Mouse (Mus musculus): Measurements from ENCODE around the gene Drc3. TPM values are rescaled to one million over a fixed set of nuclear protein-coding genes. Genes with fewer than 3 reads are reported as not detected.

Gene Drc3
- 1 to 10 TPM; 1.3 to 1.6 TPM for total RNA-seq (2021)
- long read RNA-seq, experiment 1: 0 reads
- long read RNA-seq, experiment 2, partial matches to known transcripts: 0 of 1 reads
- long read RNA-seq, experiment 2, other reads (novel, unspliced or antisense): 0 of 1 reads

- peak; percentile 96 for DNase-seq
Measured at GRCm38 (mm10) chr11:60352559-60353411, at the start of gene Drc3, which contains the start of gene Tom1l2. TSS of gene Drc3 (plus strand) at chr11:60353329. TSS of gene Tom1l2 (minus strand) at chr11:60352905.

- no peak for DNase-seq
Measured at GRCm38 (mm10) chr11:60303497-60303896, 49.6 kb upstream of the Drc3 start.

- DNase-seq: no peak
Measured at GRCm38 (mm10) chr11:60305611-60306010, 47.5 kb upstream of the Drc3 start.

GRCm38 (mm10) chr11:60306834-60307233 lies 46.3 kb upstream of the Drc3 start:
- DNase-seq: peak; percentile 49

GRCm38 (mm10) chr11:60307375-60307825 lies 45.7 kb upstream of the Drc3 start:
- DNase-seq: no peak

GRCm38 (mm10) chr11:60308061-60308460 lies 45.1 kb upstream of the Drc3 start:
- DNase-seq: no peak

GRCm38 (mm10) chr11:60308506-60309116 lies 44.5 kb upstream of the Drc3 start:
- no peak for DNase-seq

GRCm38 (mm10) chr11:60309875-60310274 lies 43.3 kb upstream of the Drc3 start:
- no peak for DNase-seq

- DNase-seq: peak; percentile 72
Measured at GRCm38 (mm10) chr11:60311025-60311854, 41.9 kb upstream of the Drc3 start.

GRCm38 (mm10) chr11:60316250-60316649 lies 36.9 kb upstream of the Drc3 start:
- no peak for DNase-seq

GRCm38 (mm10) chr11:60316883-60317282 lies 36.2 kb upstream of the Drc3 start:
- DNase-seq: no peak

GRCm38 (mm10) chr11:60317376-60318102 lies 35.6 kb upstream of the Drc3 start:
- DNase-seq: no peak

GRCm38 (mm10) chr11:60318716-60319115 lies 34.4 kb upstream of the Drc3 start:
- no peak for DNase-seq

- DNase-seq: no peak
Measured at GRCm38 (mm10) chr11:60319257-60320066, 33.7 kb upstream of the Drc3 start.

- DNase-seq: no peak
Measured at GRCm38 (mm10) chr11:60320426-60321037, 32.6 kb upstream of the Drc3 start.

GRCm38 (mm10) chr11:60321438-60321837 lies 31.7 kb upstream of the Drc3 start:
- no peak for DNase-seq

GRCm38 (mm10) chr11:60323731-60324130 lies 29.4 kb upstream of the Drc3 start:
- no peak for DNase-seq

GRCm38 (mm10) chr11:60330551-60330950 lies 22.6 kb upstream of the Drc3 start:
- no peak for DNase-seq

- DNase-seq: no peak
Measured at GRCm38 (mm10) chr11:60333461-60333860, 19.7 kb upstream of the Drc3 start.

GRCm38 (mm10) chr11:60334124-60334523 lies 19.0 kb upstream of the Drc3 start:
- no peak for DNase-seq
